Mouse (Mus musculus) bone marrow, adult 2 months (tissue): ENCODE data around the gene Atp7a.

Experiments used
- CTCF ChIP-seq: fragments of 200-500 bp; IDR thresholded peaks from 2 replicates; pipeline ENCODE4 v1.5.1; 2011; ENCODE audit warnings: low read length, control low read depth; ENCODE audit not compliant: control insufficient read depth, insufficient read depth
- POLR2A ChIP-seq: fragments of 200-500 bp; IDR thresholded peaks from 2 replicates; pipeline ENCODE4 v1.6.1; 2011; ENCODE audit warnings: low read depth, mild to moderate bottlenecking, control low read depth, low read length, borderline replicate concordance; ENCODE audit not compliant: control insufficient read depth

DNA sequence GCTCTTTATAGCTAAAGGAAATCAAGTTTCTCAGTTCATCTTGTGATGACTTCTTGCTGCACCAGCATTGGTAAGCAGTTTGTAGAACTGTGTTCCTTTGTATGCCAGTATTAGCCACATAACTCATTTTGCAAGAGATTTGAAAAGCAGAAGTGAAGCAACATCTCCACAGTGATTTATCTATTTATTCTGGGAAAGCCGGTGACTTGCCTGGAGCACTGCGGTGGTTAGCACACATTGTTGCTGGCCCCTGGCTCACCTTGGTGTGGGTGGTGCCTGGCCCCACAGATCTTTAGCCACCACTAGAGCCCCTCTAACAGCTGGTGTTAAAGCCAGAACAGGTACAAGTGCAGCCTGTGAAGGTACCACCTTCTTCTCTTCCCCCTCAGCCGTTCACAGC is 107.8 kb downstream of the Atp7a start:
- no peak for TF ChIP-seq CTCF
- TF ChIP-seq POLR2A, result no peak
